ENCODE assay signal across 10 mouse cellular contexts in the genomic region with DNA sequence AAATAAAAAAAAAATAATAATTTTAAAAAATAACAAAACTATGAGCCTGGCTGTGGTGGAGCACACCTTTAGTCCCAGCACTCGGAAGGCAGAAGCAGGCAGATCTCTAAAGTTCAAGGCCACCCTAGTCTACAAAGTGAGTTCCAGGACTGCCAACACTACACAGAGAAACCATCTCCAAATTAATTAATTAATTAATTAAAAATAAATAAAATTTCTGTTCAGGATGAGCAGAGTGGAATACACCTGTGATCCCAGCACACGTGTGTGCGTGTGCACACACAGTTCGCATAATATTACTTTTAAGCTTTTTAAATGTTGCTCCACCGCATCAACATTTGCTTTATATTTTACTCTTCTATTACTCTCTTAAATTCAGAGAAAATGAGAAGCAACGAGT. TPM values are rescaled to one million over a fixed set of nuclear protein-coding genes. Genes with fewer than 3 reads are reported as not detected.
DNase-seq lines count a peak whose midpoint lies in the region; ATAC-seq and TF ChIP-seq lines count a peak whose summit lies in the region.
"Had no signal": no experiment of that assay in that cellular context is flagged by ENCODE, and none has a peak within 500 bp of the region (broad histone marks: within the 10 kb centered on the region; RNA-seq: fewer than 3 reads in every experiment).

No protein-coding gene starts in this region.

- no peaks in the 10 kb centered on the region for H3K27me3 ChIP-seq in kidney, postnatal 0 days (ENCODE audit: insufficient read depth, low read length)
- H3K27me3 ChIP-seq in embryonic facial prominence, embryonic 11.5 days (ENCODE audit: control insufficient read depth, insufficient read depth, low read length), result no peaks in the 10 kb centered on the region
- H3K27me3 ChIP-seq in intestine, embryonic 14.5 days (replicated peaks; ENCODE audit: control insufficient read depth, insufficient read depth, low read length), result no peaks in the 10 kb centered on the region
- no peaks in the 10 kb centered on the region for H3K27me3 ChIP-seq in myocyte (ENCODE audit: control insufficient read depth, insufficient read depth, insufficient read length)

- WGBS in kidney, postnatal 0 days, result 18% methylated on average over 6 of the region's 6 CpGs
- 18% methylated on average over 6 of the region's 6 CpGs for WGBS in embryonic facial prominence, embryonic 11.5 days
- WGBS in intestine, embryonic 14.5 days, result 15% methylated on average over 6 of the region's 6 CpGs

- H3K27ac ChIP-seq in kidney, postnatal 0 days, result peak overlapping the region; percentile 88; the same call in 1 of the 2 replicates
- no peak overlapping the region for H3K27ac ChIP-seq in embryonic facial prominence, embryonic 11.5 days (replicated peaks; ENCODE audit: low read depth, low read length)
- peak overlapping the region; percentile 80; the same call in 1 of the 2 replicates for H3K27ac ChIP-seq in intestine, embryonic 14.5 days (ENCODE audit: low read depth)

- peak overlapping the region; percentile 91 for H3K4me3 ChIP-seq in kidney, postnatal 0 days (replicated peaks; ENCODE audit: low read depth, low read length)
- peak overlapping the region; percentile 90 for H3K4me3 ChIP-seq in embryonic facial prominence, embryonic 11.5 days (ENCODE audit: low read depth, low read length)
- peak overlapping the region; percentile 92 for H3K4me3 ChIP-seq in intestine, embryonic 14.5 days (ENCODE audit: low read depth, low read length)
- H3K4me3 ChIP-seq in myocyte, result peak overlapping the region; percentile 83

- DNase-seq in kidney, postnatal 0 days (ENCODE audit: low spot score), result no peak
- DNase-seq in kidney, adult 11 months, result no peak
- no peak for DNase-seq in embryonic facial prominence, embryonic 11.5 days (ENCODE audit: low spot score)
- DNase-seq in intestine, embryonic 14.5 days (ENCODE audit: low spot score), result no peak
- DNase-seq in adrenal gland, adult 18-20 months (ENCODE audit: low spot score in 2 of 2), result no peak
- DNase-seq in natural killer cell, adult 2 months (ENCODE audit: low spot score in 2 of 2), result no peak
- DNase-seq in left cerebral cortex, postnatal 14 days (ENCODE audit: low spot score in 2 of 2), result no peak
- DNase-seq: right cerebral cortex, postnatal 14 days had no signal

- peak overlapping the region; percentile 67 for H3ac ChIP-seq in myocyte (ENCODE audit: control insufficient read depth, insufficient read length)

- H3K4me2 ChIP-seq in kidney, postnatal 0 days (ENCODE audit: low read length), result peak overlapping the region; percentile 78
- H3K4me2 ChIP-seq in embryonic facial prominence, embryonic 11.5 days (ENCODE audit: low read depth, low read length), result peak overlapping the region; percentile 36
- H3K4me2 ChIP-seq in intestine, embryonic 14.5 days (ENCODE audit: low read length), result peak overlapping the region; percentile 79
- H3K4me2 ChIP-seq in myocyte (ENCODE audit: low read depth), result peak overlapping the region; percentile 84

- H3K9me3 ChIP-seq in kidney, postnatal 0 days (replicated peaks; ENCODE audit: low read length), result no peaks in the 10 kb centered on the region
- H3K9me3 ChIP-seq in embryonic facial prominence, embryonic 11.5 days (replicated peaks; ENCODE audit: control insufficient read depth, low read length), result no peaks in the 10 kb centered on the region
- no peaks in the 10 kb centered on the region for H3K9me3 ChIP-seq in intestine, embryonic 14.5 days (ENCODE audit: control insufficient read depth, low read length)

- TF ChIP-seq POLR2A in myocyte (IDR thresholded peaks at IDR 0.05; ENCODE audit: insufficient read length, low read depth), result no peak

- no peaks in the 10 kb centered on the region for H3K4me1 ChIP-seq in kidney, postnatal 0 days (replicated peaks; ENCODE audit: insufficient read depth, low read length)
- H3K4me1 ChIP-seq in embryonic facial prominence, embryonic 11.5 days (ENCODE audit: control insufficient read depth, insufficient read depth, low read length), result no peaks in the 10 kb centered on the region
- H3K4me1 ChIP-seq in intestine, embryonic 14.5 days (replicated peaks; ENCODE audit: control insufficient read depth, insufficient read depth, low read length), result no peaks in the 10 kb centered on the region

- no peak for ATAC-seq in kidney, postnatal 0 days (replicated peaks; ENCODE audit: low FRiP score, low read depth)
- no peak for ATAC-seq in embryonic facial prominence, embryonic 11.5 days (replicated peaks; ENCODE audit: insufficient number of reproducible peaks, low FRiP score, low TSS enrichment, low read depth)
- ATAC-seq in intestine, embryonic 14.5 days (replicated peaks; ENCODE audit: low FRiP score, low TSS enrichment, low read depth), result no peak

- H3K9ac ChIP-seq in kidney, postnatal 0 days (ENCODE audit: low read depth, low read length), result peak overlapping the region; percentile 83
- H3K9ac ChIP-seq in embryonic facial prominence, embryonic 11.5 days (replicated peaks; ENCODE audit: low read length), result peak overlapping the region; percentile 90
- H3K9ac ChIP-seq in intestine, embryonic 14.5 days (ENCODE audit: low read length), result peak overlapping the region; percentile 81

- peaks cover 16% of the 10 kb centered on the region; the same call in 1 of the 2 replicates for H3K36me3 ChIP-seq in kidney, postnatal 0 days (ENCODE audit: insufficient read depth, low read length)
- no peaks in the 10 kb centered on the region; the same call in 1 of the 2 replicates for H3K36me3 ChIP-seq in embryonic facial prominence, embryonic 11.5 days (replicated peaks; ENCODE audit: control insufficient read depth, insufficient read depth, low read depth, low read length)
- H3K36me3 ChIP-seq in intestine, embryonic 14.5 days (ENCODE audit: control insufficient read depth, insufficient read depth, low read length), result peaks cover 31% of the 10 kb centered on the region
- H3K36me3 ChIP-seq in myocyte (ENCODE audit: control insufficient read depth, insufficient read depth), result peaks cover 21% of the 10 kb centered on the region

- no peak for TF ChIP-seq CTCF in kidney, postnatal 0 days (IDR thresholded peaks at IDR 0.05; ENCODE audit: low read depth)

- intact Hi-C loops in left cerebral cortex, postnatal 14 days (cut with DNase I), result loop anchor here (5.0 kb wide), 1 partner anchor 126 kb away; a partner anchor contains a TSS

- H3K79me2 ChIP-seq in myocyte (ENCODE audit: control insufficient read depth, insufficient read depth), result peaks cover 16% of the 10 kb centered on the region

TF ChIP-seq in myocyte, 11 proteins besides CTCF, POLR2A, EP300 and RAD21:
- no peak for TF ChIP-seq USF1 (IDR thresholded peaks at IDR 0.05; ENCODE audit: low read depth)
- no peak for TF ChIP-seq MAX (IDR thresholded peaks at IDR 0.05; ENCODE audit: low read depth)
- no peak for TF ChIP-seq TCF3 (IDR thresholded peaks at IDR 0.05; ENCODE audit: insufficient read length, low read depth)
- no peak for TF ChIP-seq MYOD1 (IDR thresholded peaks at IDR 0.05; ENCODE audit: control insufficient read depth in 1 of 3, insufficient read length in 2 of 3, low read depth in 2 of 3)

RNA-seq across cellular contexts. Expression of a gene that starts 0.8 kb away (rescaled TPM):
- 66.3 and 67.9 TPM in 2 replicates for polyA plus RNA-seq in kidney, postnatal 0 days (2015; fragmentation: Nextera tagmentation; extraction: Ambion mirVana)
- 82.1 and 91.5 TPM in 2 replicates for polyA plus RNA-seq in embryonic facial prominence, embryonic 11.5 days (2014; fragmentation: Nextera tagmentation; extraction: Ambion mirVana)
- 81.6 and 96.4 TPM in 2 replicates for polyA plus RNA-seq in intestine, embryonic 14.5 days (2014; fragmentation: Nextera tagmentation; extraction: Ambion mirVana)
- 13.1 TPM for polyA plus RNA-seq in myocyte (2012; fragmentation: generic; extraction: Trizol)
- 10 to 100 TPM; 27.8 to 31.4 TPM for total RNA-seq in adrenal gland, adult 18-20 months (2021)
- 10 to 100 TPM; 36.4 to 40.1 TPM for total RNA-seq in left cerebral cortex, postnatal 14 days (2021)

RNA-seq across cellular contexts. Expression of a gene that starts 39.0 kb away (rescaled TPM):
- polyA plus RNA-seq in kidney, postnatal 0 days (2015; fragmentation: Nextera tagmentation; extraction: Ambion mirVana), result not detected in 2 replicates
- polyA plus RNA-seq in embryonic facial prominence, embryonic 11.5 days (2014; fragmentation: Nextera tagmentation; extraction: Ambion mirVana), result not detected in 2 replicates
- 0.89 and 1.3 TPM in 2 replicates for polyA plus RNA-seq in intestine, embryonic 14.5 days (2014; fragmentation: Nextera tagmentation; extraction: Ambion mirVana)
- polyA plus RNA-seq in myocyte (2012; fragmentation: generic; extraction: Trizol), result 0.01 TPM
- total RNA-seq in adrenal gland, adult 18-20 months (2021), result under 1 TPM; 0.10 to 0.30 TPM
- total RNA-seq in left cerebral cortex, postnatal 14 days (2021), result under 1 TPM in 1 of 2 experiments, not detected in 1; 0.15 TPM
- total RNA-seq: gastrocnemius, postnatal 36 days had no signal
